Mouse (Mus musculus) layer of hippocampus, adult 11-12 months (tissue): ENCODE results near the gene Dnm2.

Experiments
- DNase-seq: peaks from one replicate; pipeline ENCODE4 v3.0.0; 2022; ENCODE audit warnings: low spot score

The Dnm2 gene

DNA sequence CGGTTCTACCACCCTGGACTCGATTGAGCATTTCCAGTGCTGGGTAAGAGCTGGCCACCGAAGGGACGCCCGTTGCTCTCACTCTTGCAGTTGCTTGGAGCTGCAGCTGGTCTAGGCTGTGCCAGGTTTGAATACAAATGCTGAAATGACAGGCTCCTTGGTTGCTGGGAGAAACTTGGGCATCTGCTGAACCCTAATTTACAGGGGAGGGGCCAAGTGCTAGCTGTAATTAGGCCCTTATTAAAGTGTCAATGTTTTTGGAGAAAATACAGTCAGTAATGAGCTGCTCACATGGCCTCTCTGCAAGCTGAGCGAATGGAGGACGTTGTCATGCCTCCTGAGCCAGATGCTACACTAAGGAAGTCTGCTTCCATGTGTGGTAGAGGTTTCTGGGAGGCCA lies 6.0 kb downstream of the Dnm2 start:
- DNase-seq: no peak

DNA sequence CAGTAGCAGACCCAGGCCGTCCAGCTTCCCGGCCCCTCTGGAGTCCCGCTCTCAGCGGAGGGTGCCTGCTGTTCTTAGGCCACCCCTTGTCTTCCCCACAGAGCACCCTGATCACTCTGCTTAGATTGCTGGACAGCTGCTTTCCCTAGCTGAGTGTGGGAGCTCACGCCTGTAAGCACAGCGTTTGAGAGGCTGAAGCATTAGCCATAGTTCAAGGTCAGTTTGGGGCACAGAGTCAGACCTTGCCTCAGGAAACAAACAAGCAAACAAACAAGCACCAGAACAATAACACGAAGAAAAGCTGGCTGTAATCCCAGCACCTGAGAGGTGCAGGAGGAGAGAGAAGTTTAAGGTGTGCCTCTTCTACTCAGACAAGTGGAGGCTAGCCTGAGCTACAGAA lies 7.4 kb downstream of the Dnm2 start:
- no peak for DNase-seq

DNA sequence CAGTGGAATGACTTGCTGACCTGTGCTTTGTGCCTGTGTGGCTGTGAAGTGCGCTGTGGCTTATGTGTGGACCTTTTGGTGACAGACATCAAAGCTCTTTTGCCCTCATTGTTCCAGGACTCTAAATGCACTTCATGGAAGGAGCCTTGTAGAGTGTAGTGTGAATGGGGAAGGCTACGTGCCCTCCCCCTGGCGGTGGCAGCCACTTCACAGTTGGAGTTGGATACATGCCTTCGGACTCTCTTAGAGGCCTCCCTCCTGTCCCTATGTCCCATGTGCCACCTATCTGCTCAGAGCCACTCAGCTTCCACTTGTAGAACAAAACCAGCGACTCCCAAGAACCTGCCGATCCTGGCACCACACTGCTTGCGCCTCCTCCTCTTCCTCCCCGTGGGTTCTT lies 9.1 kb downstream of the Dnm2 start:
- no peak for DNase-seq

DNA sequence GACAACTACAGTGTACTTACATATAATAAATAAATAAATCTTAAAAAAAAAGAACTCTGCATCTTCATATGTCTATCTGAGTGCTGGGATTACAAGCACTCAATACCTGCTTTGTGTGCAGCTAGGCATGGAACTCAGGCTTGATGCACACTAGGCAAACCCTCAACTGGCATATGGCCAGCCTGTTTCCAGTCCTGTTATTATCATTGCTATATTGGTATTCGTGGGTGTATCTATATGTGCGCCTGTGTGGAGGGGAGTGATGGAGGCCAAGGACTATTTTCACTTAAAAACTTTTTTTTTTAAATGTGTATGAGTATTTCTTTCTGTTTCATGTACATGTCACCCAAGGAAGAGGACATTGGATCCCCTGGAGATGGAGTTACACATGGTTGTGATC lies 9.7 kb downstream of the Dnm2 start:
- DNase-seq: no peak

DNA sequence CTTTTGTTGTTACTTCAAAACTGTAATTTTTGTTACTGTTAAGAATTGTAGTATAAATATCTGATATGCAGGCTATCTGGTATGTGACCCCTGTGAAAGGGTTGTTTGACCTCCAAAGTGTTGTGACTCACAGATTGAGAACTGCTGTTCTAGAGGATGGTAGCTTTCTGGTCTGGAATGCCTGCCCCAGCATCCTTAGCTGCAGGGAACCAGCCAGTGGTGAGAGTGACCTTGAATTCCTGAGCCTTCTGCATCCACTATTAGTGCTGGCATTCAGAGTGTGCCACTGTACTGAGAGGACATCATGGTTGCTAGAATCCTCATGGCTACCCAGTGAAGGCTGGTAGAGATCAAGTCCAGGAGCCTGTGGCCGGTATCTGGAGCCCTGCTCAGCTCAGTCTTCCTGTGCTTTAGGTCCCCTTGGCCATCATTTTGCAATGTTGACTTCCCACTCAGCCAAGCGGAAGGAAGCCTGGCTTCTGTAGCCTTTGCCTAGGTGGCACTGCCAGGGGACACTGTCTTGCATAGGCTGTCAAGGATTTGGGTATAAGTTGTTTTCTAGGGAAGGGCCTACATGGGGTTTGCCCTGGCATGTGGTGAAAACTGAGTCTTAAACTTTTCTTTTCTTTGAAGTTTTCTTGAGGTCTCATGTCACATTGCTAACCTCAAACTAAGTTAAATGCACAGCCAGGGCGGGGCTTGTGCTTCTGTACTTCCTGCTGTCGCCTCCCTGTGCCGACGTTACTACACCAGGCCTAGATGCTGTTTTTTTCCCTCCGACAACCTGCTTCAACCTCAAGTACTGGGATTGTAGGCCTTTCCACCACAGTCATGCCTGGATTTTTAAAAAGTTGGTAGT lies 11.3 kb downstream of the Dnm2 start:
- no peak for DNase-seq

DNA sequence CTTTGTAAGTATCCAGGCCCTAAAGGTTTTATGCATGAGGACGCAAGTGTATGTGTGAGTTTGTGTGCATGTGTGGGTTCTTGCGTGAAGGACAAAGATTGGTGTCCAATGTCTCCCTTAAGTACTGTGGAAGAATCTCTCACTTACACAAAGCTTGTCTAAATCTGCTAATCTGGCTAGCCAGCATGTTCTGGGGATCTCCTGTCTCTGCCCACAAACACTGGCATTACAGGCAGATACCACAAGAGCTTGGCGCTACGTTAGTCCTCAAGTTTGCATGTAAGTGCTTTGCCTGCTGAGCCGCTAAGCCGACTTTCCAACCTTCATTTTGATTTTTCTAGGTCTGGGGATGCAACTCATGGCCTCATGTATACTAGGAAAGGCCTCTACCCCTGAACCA lies 12.9 kb downstream of the Dnm2 start:
- DNase-seq: no peak

DNA sequence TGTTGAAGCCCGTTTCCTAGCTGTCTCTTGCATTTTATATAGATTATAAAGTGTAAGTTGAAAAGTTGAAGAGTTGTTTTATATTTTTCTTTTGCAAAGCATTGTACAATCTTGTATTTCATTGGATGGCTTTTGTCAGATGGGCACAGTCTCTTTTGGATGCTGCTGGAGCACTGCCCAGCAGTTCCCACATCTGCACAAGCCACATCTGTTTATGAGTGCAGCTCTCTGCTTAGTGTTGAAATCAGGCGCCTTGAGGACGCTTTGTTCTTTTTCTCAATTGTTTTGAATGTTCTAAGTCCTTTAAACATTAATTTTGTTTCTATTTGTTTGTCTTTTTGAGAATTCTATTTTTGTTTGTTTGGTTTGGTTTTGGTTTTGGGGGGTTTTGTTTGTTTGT lies 13.5 kb downstream of the Dnm2 start:
- peak; percentile 68 for DNase-seq

DNA sequence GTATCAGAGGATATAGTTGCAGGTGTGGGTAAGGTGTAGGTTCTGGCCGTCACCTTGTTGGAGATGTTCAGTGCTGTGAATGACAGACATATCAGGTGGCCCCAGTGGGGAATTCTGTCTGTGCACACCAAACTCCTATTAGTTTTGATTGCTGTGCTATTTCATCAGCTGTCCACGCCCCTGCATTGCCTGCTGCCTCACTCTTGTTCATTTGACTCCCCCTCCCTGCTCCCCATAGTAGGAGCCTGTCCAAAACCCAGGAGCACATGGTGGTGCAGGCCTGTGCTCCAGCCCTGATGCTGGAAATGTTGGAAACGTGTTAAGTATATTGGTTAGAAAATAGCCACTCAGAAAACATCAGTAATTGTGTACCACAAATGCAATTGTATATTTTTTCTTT lies 14.7 kb downstream of the Dnm2 start:
- DNase-seq: no peak

DNA sequence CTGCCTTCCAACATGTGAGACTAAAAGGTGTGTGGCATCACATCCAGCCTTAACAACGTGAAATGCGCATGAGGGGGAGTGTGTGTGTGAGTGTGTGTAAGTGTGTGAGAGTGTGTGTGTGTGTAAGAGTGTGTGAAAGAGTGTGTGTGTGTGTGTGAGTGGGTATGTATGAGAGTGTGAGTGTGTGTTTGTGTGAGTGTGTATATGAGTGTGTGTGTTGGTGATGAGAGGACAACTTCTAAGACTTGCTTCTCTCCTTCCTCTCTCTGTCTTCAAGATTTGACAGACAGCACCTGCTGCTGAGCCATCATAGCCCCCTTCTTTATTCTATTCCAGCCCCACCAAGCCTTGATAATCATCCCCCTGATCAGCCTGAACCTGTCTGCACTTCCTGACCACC lies 15.2 kb downstream of the Dnm2 start:
- DNase-seq: no peak

DNA sequence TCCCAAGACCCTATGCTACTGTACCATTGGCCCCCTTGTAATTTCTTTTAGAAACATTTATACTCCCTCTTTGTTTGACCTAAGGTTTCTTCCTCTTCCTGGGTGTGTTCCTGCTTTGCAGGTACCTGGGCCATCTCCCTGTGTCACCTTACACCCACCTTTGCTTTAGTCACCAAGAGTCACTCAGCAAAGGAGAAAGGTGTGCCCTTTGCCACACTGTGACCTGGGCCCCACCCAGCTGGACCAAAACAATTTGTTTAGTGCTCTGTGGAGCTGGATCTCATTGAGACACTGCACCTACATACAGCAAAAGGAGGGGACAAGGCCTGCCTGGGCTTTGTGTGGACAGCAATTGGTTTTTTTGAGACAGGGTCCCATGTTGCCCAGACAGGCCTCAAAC lies 15.7 kb downstream of the Dnm2 start:
- no peak for DNase-seq

DNA sequence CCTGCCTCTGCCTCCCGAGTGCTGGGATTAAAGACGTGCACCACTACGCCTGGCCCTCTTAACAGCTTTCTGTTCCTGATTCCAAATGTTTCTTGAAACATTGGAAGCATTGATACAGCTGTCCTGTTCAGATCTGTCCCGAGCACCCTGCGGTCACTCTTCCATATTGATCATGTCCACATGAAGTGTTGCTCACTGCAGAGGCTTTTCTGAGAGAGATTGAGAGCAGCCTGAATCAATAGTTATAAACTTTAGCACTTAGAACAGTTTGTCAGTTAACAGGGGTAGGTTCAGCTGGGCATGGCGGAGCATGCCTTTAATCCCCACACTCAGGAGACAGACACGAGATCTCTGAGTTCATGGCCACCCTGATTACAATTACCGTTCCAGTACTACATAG lies 19.1 kb downstream of the Dnm2 start:
- no peak for DNase-seq

DNA sequence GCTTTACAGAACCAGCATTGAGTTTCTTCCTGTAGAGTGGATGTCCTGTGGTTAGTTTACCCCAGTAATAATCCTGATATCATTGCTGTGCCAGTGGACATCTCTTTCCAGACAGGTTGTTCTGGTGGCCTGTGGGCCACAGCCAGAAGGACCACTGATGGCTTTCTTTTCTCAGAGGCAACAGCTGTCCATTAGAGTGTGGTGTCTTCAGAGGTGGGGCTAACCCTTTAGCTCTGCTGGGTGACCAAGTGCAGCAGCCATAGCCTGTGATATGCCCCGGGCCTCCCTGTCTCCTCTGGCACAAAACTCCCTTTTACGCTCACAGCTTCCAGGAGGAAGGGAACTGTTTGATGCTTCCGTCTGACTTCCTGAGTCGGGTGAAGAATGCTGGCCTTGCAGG lies 19.9 kb downstream of the Dnm2 start:
- DNase-seq: no peak

DNA sequence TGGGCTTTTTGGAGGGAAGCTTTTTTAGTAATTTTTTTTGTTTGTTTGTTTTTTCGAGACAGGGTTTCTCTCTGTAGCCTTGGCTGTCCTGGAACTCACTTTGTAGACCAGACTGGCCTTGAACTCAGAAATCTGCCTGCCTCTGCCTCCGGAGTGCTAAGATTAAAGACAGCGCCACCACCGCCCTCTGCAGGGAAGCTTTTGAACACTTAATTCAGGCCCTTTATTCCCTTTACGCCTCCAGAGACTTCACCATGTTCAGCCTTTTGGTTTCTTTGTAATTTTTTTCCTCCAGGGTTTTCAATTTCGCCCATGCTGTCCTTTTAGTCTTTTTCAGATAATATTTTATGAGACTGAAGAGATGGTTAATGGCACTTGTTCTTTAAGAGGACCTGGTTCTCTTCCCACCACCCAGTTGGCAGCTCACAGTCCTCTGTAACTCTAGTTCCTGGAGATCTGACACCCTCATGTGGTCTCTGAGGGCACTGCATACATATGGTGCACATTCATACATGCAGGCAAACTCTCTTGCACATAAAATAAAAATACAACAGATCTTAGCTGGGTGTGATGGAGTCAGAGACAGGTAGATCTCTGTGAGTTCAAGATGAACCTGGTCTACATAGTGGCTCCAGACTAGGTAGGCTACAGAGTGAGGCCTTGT lies 20.5 kb downstream of the Dnm2 start:
- no peak for DNase-seq

DNA sequence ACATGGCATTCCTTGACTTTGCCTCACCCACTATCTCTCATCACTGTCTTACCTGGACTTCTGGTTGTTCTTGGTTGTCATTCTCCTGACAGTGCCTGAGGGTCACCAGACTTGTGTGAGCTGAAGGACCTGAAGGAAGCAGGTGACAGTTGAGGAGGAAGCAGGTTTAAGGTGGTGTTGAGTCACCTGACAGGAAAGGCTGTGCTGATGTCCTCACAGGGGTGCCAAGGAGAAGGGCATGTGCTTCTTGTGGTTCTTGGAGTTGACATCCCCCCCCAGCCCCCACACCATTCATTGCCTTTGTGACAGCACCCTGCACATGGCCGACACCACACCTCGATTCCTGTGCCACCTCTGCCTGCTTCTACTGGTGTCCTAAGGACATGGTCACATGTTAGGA lies 23.1 kb downstream of the Dnm2 start:
- DNase-seq: no peak

DNA sequence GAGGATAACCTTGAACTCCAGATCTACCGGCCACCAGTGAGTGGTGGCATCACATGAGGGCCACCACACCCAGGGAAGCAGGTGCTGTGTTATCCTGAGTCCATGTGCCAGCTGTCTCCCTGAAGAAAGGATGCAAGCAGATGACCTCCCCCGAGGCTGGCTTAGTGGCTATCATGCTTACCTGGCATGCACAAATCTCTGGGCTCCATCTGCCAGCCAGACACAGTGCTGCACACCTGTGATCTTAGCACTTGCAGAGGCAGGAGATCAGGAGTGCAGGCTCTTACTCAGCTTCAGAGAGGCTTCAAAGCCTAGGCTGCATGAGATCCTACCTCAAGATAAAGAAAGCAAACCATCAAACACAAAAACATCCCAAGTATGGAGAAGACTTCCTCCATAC lies 25.0 kb downstream of the Dnm2 start:
- DNase-seq: no peak

DNA sequence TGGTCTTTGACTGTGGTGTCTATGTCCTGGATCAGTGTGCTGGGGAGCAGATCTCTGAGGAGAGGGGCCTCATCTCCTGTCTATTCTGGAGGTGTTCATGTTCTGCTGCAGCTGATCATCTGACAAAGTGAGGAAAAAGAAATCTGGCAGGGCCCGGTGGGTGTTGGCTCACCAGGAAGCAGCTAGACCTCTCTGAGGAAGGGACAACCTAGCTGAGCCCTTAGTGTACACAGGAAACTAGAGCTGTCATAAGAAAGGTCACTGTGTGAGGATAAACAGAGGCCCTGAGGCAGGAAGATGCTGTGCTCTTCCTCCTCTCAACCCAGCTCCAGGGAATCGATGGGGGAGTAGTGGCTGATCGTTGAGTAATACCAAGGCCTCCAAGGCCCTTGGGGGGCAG lies 25.6 kb downstream of the Dnm2 start:
- no peak for DNase-seq

DNA sequence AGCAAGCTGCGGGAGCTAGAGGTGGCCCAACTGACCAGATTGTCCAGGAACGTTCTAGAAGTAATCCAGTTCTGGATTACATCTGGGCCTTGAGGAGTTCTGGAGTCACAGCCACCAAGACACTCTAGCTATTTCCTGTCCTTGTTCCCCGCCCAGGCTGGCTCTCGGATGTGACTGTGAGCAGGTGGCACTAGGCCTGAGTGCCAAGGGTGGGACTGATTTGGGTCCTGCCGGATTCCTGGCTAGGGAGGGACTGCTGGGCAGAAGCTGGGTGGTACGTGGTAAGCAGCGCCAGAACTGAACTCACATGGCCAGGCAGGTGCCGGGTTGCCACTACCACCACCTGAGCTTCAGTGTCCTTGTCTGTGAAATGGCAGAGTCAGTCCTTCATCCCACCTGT lies 26.7 kb downstream of the Dnm2 start:
- no peak for DNase-seq

DNA sequence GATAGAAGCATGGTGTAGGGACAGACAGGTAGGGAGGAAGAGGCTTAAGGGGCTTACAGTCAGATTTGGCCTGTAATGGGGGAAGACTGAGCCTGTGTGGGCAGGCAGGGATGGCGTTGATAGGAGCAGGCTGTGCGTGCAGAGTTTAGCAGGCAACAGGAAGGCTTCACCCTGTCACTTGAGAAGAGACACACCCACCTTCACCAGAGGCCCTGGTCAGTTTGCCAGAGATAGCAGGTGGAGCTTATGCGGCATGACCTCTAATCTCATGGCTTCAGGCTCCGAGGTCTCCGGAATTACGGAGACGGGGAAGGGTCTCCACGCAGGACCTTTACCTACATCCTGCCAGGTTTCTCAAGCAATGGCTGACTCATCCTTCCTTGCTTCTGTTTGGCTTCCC lies 27.2 kb downstream of the Dnm2 start:
- no peak for DNase-seq

DNA sequence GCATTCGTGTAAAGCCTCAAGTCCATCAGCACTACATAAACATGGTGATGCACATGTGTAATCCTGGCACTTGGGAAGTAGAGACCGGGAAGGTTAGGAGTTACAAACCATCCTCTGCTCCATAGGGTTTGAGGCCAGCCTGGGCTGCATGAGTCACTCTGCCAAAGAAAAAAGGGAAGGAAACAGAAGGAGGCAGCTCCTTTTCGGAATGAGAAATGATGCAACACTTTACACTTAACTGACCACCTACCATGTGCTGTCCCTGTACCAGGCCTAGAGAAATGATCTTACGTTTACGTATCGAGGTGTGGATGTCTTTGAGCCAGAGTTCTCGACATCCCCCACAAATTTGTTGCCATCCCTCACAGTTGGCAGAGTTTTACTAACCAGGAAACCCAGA lies 28.3 kb downstream of the Dnm2 start:
- DNase-seq: no peak

DNA sequence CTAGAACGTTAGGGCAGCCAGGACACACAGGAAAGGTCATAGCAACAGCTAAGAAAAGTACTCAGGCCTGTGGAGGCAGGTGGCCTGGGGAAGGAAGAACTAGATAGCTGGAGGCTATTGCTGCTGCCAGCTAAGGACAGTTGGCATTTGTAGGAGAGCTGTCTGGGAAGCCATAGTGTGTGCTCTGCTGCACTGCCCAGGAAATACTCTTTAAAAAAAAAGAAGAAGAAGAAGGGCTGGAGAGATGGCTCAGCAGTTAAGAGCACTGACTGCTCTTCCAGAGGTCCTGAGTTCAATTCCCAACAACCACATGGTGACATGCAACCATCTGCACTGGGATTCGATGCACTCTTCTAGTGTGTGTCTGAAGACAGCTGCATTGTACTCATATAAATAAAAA lies 28.8 kb downstream of the Dnm2 start:
- no peak for DNase-seq

DNA sequence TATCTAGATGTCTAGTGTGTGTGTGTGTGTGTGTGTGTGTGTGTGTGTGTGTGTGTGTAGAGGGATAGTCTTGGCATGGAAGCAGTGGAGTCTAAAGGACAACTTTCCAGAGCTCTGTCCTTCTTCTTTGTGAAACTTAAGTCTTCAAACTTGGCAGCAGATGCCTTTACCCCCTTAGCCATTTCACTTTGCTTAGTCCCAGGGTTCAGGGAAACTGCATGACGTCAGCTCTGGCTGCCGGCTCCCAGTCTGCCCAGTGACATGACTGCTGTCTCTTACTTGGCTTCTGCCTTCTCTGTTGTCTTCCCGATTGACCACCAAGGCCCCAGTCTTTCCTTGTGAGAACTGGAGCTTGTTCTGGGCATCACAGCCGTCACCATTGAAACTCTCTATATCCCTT lies 29.8 kb downstream of the Dnm2 start:
- no peak for DNase-seq

DNA sequence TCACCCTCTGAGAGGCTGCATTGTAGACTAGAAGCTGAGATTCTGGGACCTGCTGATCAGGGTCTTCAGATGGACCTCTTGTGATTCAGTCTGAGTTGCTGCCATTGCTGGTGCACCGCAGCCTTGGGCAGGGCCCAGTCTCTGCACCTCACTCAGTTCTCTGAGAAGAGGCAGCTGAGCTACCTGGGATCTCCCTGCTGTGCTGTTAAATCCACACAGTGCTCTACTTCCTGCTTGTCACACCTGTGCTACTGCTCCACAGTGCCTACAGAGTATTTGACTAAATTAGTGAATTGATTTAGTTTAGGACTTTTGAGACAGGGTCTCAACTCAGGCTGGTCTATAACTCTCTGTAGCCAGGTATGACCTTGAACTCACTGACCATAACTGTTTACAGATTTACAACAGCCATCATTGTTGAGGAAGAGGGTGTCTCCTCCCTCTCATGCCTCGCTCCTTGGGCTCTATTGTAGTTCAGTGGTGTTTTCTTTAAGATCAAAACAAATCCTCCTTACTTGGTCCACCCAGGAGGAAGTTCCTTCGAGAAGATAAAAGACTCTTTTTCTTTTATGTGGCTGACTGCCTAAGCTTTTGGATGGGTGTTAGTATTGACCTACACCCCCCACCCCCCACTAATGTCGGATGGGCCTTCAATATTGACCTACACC lies 30.5 kb downstream of the Dnm2 start:
- no peak for DNase-seq

DNA sequence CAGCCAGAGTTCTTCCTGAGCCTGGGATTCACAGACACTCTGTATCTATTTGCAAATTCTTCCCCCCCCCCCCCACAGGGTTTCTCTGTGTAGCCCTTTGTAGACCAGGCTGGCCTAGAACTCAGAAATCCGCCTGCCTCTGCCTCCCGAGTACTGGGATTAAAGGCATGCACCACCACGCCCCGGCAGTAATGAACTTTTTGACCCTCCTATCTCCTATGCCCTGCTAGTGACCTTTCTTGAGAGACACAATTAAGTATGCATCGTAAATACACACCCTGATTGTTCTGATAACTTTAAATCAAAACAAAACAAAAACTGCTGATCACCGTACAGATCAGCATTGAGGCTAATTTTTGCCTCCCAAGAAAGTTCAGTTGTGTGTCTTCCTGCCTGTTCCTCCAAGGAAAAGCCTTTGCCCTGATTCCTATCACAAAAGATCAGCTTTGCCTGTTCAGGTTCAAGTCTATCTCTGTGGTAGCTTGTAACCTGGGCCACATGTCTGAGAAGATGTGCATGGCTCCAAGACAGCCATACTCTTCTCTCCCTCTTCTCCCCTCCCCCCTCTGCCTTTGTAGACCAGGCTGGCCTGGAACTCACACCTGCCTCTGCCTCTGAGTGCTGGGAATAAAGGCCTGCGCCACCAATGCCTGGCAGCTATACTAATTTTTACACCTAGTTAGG lies 31.7 kb downstream of the Dnm2 start:
- DNase-seq: no peak
